Mouse (Mus musculus) testis, adult 2 months (tissue): ENCODE data around the gene Mb. TPM values are rescaled to one million over a fixed set of nuclear protein-coding genes. Genes with fewer than 3 reads are reported as not detected.
A peak's percentile ranks its signal among the peaks of the same experiment; 100 is the strongest.

Experiments used
- H3K27ac ChIP-seq: fragments of 200-500 bp; 2 replicates; pipeline ENCODE4 v1.5.1; 2012; ENCODE audit warnings: low read depth, low read length; ENCODE audit not compliant: control insufficient read depth, insufficient read depth
- H3K27me3 ChIP-seq: fragments of 200-500 bp; 2 replicates; pipeline ENCODE4 v1.6.1; 2012; ENCODE audit warnings: mild to moderate bottlenecking, low read length, moderate library complexity; ENCODE audit not compliant: control insufficient read depth, insufficient read depth
- H3K36me3 ChIP-seq: fragments of 200-500 bp; 2 replicates; pipeline ENCODE4 v1.6.1; 2012; ENCODE audit warnings: mild to moderate bottlenecking, low read length; ENCODE audit not compliant: control insufficient read depth, insufficient read depth
- H3K4me1 ChIP-seq: fragments of 200-500 bp; 2 replicates; pipeline ENCODE4 v1.6.1; 2012; ENCODE audit warnings: low read length; ENCODE audit not compliant: control insufficient read depth, insufficient read depth
- H3K4me3 ChIP-seq: fragments of 200-500 bp; 2 replicates; pipeline ENCODE4 v1.5.1; 2012; ENCODE audit warnings: low read depth, mild to moderate bottlenecking, low read length, moderate library complexity, mixed read lengths; ENCODE audit not compliant: control insufficient read depth
- CTCF ChIP-seq: fragments of 200-500 bp; IDR thresholded peaks from 2 replicates; pipeline ENCODE4 v1.5.1; 2012; ENCODE audit warnings: low read depth, mild to moderate bottlenecking, inconsistent platforms, low read length, moderate library complexity; ENCODE audit not compliant: control insufficient read depth, insufficient read depth, insufficient replicate concordance
- POLR2A ChIP-seq: fragments of 200-500 bp; IDR thresholded peaks from 2 replicates; pipeline ENCODE4 v1.6.1; 2012; ENCODE audit warnings: low read depth, mild to moderate bottlenecking, inconsistent platforms, low read length, moderate library complexity; ENCODE audit not compliant: control insufficient read depth
- polyA plus RNA-seq: library from polyadenylated mRNA; depleted of rRNA; stranded (reverse); fragments of >200 nt; gene quantifications from 2 replicates; pipeline ENCODE4 v1.2.3, GENCODE M21; 2012

Gene Mb
- polyA plus RNA-seq, 1 experiment, result 0.43 TPM

DNA sequence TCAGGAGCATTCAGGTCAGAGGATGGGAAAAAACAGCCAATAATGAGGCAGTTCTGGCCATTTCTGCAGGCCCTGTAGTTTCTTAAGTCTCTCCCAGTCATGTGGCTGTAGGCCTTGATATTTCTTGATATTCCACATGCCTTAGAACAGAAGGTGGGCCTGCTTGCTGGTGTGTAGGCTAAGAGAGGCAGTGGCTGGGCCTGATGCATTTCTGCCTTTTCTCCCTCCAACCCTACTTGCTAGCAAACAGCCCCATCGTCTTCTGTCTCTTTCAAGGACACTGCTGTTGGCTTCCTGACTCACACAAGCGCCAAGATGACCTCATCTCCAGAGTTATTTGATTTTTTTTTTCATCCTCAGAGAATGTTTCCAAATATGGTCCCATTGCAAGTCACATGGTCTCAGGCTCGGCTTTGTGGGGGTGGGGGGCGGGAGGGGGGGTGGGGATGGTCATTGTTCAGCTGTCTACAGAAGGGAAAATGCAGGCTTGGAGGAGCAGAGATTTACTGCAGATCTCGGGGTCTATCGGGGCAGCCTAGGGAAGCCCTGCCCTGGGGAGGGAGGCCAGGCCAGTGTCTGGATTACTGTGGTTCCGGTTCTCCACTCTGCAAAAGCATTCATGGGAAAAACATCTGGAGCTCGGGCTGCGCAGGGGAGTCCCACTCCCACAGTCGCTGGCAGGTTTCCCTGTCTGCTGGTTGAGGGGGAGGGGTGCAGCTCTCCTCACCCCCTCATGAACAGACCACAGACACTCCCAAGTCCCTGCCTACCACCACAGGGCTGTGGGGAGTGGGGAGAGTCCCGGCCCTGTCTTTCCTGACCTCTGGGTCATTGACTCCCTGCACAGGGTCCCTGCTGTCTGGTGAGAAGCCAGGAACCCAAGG is 12.9 kb downstream of the Mb start:
- Histone ChIP-seq H3K4me3 (no peak overlapping the region), H3K27me3 (no peaks in the 10 kb centered on the region), H3K27ac (peak overlapping the region; percentile 93), H3K4me1 (peaks cover 4% of the 10 kb centered on the region), H3K36me3 (no peaks in the 10 kb centered on the region)
- TF ChIP-seq POLR2A (no peak), CTCF (no peak)

DNA sequence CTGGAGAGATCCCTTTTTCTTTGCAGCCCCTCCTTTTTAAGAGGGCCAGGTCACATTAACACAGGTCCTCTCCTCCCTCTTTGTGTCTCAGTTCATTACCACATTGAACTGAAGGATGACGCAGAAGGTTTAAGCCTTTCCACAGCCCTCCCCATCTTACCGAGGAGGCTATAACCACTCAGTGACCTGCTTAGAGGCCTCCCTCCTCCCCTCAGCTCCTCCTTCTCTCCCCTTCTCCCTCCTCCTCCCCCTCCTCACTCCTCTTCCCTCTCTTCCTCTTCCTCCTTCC is 13.5 kb downstream of the Mb start:
- H3K4me1 ChIP-seq, result peaks cover 4% of the 10 kb centered on the region
- H3K4me3 ChIP-seq, result no peak overlapping the region
- H3K27ac ChIP-seq, result peak overlapping the region; percentile 93
- no peaks in the 10 kb centered on the region for H3K36me3 ChIP-seq
- no peak for TF ChIP-seq CTCF
- TF ChIP-seq POLR2A, result no peak
- H3K27me3 ChIP-seq, result no peaks in the 10 kb centered on the region

DNA sequence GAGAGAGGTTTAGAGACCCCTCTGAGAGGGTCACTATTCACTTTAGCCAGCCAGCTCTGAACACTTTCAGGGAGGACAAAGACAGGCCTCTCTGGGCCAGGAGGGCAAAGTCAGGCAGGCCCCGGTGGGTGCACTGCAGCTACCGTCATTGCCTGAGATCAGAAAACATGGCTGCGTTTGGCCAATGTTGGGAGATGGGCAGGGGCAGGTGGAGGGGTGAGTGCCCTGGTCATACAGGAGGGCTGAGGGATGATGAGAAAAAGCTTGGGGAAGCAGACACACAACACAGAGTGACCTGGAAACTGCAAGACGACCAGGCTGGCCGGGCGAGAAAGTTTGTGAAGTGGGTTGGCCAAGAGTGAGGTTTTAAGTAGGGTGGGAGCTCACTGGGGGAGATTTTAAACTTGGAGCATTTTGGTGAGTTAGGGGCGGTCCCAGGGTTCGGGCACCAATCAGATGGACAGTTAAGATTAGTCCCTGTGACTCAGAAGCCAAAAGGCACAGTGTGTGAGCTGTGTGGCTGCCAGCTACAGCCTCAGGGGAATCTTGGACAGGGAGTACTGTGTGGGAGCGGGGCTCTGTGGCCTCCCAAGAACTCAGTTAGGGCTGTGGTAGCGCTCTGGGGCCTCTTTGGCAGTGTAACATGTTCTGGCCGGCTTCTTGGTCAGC is 14.0 kb downstream of the Mb start:
- no peaks in the 10 kb centered on the region for H3K27me3 ChIP-seq
- TF ChIP-seq CTCF (no peak), POLR2A (no peak)
- H3K27ac ChIP-seq, result peak overlapping the region; percentile 93
- no peak overlapping the region for H3K4me3 ChIP-seq
- H3K4me1 ChIP-seq, result peaks cover 4% of the 10 kb centered on the region
- no peaks in the 10 kb centered on the region for H3K36me3 ChIP-seq

DNA sequence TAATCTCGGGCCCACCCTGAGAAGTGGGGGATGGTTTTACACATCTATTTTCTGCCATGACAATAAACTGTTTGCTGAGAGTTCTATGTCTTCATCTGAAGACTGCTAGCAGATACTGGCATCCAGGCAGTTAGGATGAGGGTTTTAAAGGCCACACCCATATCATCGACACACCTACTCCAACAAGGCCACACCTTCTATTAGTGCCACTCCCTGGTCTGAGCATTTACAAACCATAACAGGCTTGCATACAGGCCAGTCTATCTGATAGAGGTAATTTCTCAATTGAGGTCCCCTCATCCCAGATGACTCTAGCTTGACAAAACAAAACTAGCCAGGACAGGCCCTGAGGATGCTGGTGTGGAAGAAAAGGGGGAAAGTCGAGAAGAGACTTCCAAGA is 14.8 kb downstream of the Mb start:
- Histone ChIP-seq H3K4me1 (peaks cover 4% of the 10 kb centered on the region), H3K36me3 (no peaks in the 10 kb centered on the region), H3K27me3 (no peaks in the 10 kb centered on the region), H3K27ac (no peak overlapping the region; the same call in 1 of the 2 replicates), H3K4me3 (no peak overlapping the region)
- no peak for TF ChIP-seq CTCF

DNA sequence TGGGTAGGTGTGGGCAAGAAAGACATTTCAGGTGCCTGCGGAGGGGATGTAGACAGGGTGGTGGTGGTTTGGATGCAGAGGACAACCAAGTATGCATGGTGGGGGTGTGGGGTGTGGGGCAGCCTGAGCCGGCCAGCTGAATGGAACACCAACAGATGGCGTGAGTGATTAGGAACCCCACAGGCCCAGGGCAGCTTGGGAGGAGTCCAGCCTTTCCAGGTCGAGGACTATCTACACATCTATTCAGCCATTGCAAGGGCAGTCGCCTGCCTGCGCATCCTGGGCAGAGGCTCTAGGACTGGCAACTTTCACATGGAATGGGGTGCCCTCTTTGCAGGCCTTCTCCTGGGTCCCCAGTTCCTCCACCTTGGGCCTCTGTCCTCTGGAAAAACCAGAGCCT is 15.9 kb downstream of the Mb start:
- Histone ChIP-seq H3K36me3 (no peaks in the 10 kb centered on the region), H3K4me1 (peaks cover 4% of the 10 kb centered on the region), H3K27me3 (no peaks in the 10 kb centered on the region), H3K27ac (no peak overlapping the region), H3K4me3 (no peak overlapping the region)
- TF ChIP-seq CTCF (no peak), POLR2A (no peak)

- Histone ChIP-seq H3K36me3 (no peaks in the 10 kb centered on the region), H3K4me1 (peaks cover 5% of the 10 kb centered on the region), H3K4me3 (no peak overlapping the region), H3K27me3 (no peaks in the 10 kb centered on the region), H3K27ac (no peak overlapping the region)
- TF ChIP-seq CTCF, result no peak
- no peak for TF ChIP-seq POLR2A
These were observed 19.2 kb downstream of the Mb start for GRCm38 (mm10) chr15:77031271-77031670.

DNA sequence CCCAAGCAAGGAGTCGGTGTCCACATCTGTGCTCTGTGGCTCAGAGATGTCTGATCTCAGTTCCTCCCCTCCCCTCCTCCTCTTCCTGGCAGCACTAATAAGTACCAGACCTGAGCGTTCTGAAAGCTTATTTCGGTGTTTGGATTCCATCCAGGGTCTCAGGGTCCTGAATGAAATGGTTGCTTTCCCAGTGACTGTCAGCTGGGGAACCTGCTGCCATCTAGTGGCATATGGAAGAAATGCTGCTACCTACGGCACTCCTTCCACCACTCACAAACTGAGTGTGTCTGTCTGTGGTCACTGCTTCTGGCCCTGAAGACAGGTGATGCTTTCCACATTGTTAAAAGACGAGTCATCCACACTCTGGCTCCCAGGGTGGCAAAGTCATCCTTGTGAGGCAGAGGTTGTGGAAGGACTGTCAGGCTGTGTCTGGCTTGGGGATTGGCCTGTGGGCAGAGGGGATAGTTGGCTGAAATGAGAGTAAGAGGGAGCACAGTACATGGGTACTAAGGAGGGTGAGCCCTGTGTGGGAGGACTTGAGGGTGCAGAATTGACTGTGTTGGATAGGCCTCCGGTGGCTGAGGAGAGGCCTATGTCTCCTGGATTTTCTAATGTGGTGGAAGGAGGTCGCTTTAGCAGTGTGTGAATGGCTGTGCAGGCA is 21.0 kb downstream of the Mb start:
- no peak overlapping the region for H3K4me3 ChIP-seq
- peaks cover 3% of the 10 kb centered on the region; the same call in 1 of the 2 replicates for H3K4me1 ChIP-seq
- TF ChIP-seq CTCF, result peak; percentile 77; the same call in 1 of the 2 replicates
- no peak for TF ChIP-seq POLR2A
- H3K36me3 ChIP-seq, result no peaks in the 10 kb centered on the region
- no peaks in the 10 kb centered on the region for H3K27me3 ChIP-seq
- no peak overlapping the region for H3K27ac ChIP-seq
